Mouse (Mus musculus): ENCODE results near the gene Stard13. TPM values are rescaled to one million over a fixed set of nuclear protein-coding genes. Genes with fewer than 3 reads are reported as not detected.

Gene Stard13
- polyA plus RNA-seq, 1 experiment from 2014 or later: 10.9 TPM

DNA sequence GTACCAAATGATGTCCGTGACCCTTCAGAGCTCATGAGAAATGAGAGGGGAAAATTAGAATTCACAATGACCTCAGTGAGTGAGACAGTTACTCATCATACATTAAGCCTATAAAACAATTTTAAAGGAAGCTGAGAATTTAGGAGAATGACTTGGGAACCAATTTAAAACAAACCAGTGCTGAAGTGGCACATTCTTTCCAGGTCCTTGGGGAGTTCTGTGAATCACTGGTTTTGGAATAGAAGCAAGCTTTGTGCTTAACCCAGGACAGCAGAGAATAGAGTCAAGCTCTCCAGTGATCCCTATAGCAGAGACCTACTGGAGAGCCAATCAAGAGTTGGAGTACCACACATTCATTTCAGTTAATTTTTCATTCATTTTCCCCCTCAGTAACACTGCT is 59.9 kb downstream of the Stard13 start:
- 70% methylated on average over 1 of the region's 1 CpGs for WGBS
- peaks cover 23% of the 10 kb centered on the region for H3K4me1 ChIP-seq
- no peak for ATAC-seq (ENCODE audit: low FRiP score, low read depth)
- no peaks in the 10 kb centered on the region for H3K9me3 ChIP-seq
- 0 out of 2 replicates have a peak overlapping the region, but pooled peaks have one; percentile 15 for H3K4me2 ChIP-seq (replicated peaks)
- H3K4me3 ChIP-seq: no peak overlapping the region
- no peaks in the 10 kb centered on the region for H3K27me3 ChIP-seq
- H3K27ac ChIP-seq: peak overlapping the region; percentile 23; the same call in 1 of the 2 replicates
- no peaks in the 10 kb centered on the region for H3K36me3 ChIP-seq
- no peak overlapping the region for H3K9ac ChIP-seq

DNA sequence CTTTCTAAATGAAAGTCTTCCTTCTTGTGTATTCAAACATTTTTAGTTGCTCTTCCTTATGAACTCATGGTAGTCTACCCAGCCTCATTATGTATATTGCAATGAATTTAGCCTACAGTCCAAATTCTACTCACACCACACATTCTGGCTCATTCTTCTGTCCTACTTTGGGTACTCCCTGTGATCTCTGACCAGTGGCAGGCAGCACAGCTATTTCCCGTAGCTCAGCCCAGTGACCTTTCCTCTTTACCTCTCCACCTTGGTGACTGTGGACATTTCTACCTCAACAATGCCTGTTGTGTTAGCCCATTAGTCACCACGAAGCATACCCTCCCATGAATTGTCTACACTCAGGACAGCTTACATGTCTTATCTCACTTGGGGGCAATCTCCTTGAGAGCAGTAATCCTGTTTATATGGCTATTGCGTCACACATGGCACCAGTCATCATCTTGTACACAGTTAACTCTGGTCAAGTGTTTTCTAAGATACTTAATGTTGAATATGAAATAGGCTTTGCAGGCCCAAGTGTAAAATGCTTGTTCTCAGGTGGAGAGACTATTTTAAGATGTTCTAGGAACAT is 63.4 kb downstream of the Stard13 start:
- H3K4me3 ChIP-seq: no peak overlapping the region
- no peak overlapping the region for H3K4me2 ChIP-seq (replicated peaks)
- WGBS: 80% methylated on average over 3 of the region's 3 CpGs
- no peaks in the 10 kb centered on the region for H3K27me3 ChIP-seq
- no peaks in the 10 kb centered on the region for H3K9me3 ChIP-seq
- ATAC-seq (ENCODE audit: low FRiP score, low read depth): no peak
- no peaks in the 10 kb centered on the region for H3K36me3 ChIP-seq
- H3K9ac ChIP-seq: no peak overlapping the region
- no peak overlapping the region for H3K27ac ChIP-seq
- H3K4me1 ChIP-seq: peaks cover 46% of the 10 kb centered on the region

DNA sequence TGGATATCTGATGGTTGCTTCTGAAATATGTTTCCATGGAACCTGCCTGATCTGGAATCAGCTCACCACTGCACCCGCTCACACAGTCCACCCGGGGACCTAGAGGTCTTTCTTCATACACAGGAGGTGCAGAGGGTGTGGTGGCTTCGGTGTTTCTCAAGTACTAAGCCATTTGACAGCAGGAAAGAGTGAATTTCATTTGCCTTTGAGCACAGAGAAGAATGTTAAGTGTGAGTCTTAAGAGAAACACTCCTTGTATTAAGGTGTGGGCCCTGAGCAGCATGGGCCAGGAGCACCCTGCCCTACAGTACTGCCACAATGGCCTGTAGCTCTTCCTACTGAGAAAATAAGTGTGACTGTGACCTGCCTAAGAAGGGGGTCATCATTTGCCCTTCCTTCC is 65.4 kb downstream of the Stard13 start:
- no peaks in the 10 kb centered on the region for H3K27me3 ChIP-seq
- no peak overlapping the region for H3K4me3 ChIP-seq
- ATAC-seq (ENCODE audit: low FRiP score, low read depth): no peak
- 93% methylated on average over 3 of the region's 3 CpGs for WGBS
- H3K9me3 ChIP-seq: no peaks in the 10 kb centered on the region
- no peaks in the 10 kb centered on the region for H3K36me3 ChIP-seq
- no peak overlapping the region for H3K27ac ChIP-seq
- H3K9ac ChIP-seq: no peak overlapping the region
- no peak overlapping the region for H3K4me2 ChIP-seq (replicated peaks)
- peaks cover 43% of the 10 kb centered on the region for H3K4me1 ChIP-seq

DNA sequence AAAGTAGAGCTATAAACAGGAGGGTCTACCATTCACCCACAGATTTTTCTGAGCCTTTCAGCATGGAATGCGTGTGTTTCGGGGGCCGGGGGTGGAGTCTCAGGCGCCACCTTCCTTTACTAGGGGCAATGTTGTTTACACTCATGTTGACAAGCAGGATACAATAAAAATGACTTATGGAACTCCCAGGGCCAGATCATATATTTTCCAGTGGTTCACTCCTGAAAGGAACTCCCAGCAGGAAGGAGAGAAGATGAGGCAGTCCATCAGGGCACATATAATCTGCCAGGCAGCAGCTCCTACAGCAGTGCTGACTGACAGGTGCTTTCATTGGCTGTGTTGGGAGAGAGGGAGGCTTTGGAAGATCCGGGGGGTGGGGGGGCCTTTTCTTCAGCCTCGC is 66.0 kb downstream of the Stard13 start:
- Histone ChIP-seq H3K27ac (no peak overlapping the region), H3K36me3 (no peaks in the 10 kb centered on the region), H3K9ac (no peak overlapping the region), H3K9me3 (no peaks in the 10 kb centered on the region), H3K4me1 (peaks cover 43% of the 10 kb centered on the region), H3K4me3 (no peak overlapping the region), H3K4me2 (replicated peaks) (no peak overlapping the region), H3K27me3 (no peaks in the 10 kb centered on the region)
- no peak for ATAC-seq (ENCODE audit: low FRiP score, low read depth)
- WGBS: 54% methylated on average over 6 of the region's 6 CpGs

DNA sequence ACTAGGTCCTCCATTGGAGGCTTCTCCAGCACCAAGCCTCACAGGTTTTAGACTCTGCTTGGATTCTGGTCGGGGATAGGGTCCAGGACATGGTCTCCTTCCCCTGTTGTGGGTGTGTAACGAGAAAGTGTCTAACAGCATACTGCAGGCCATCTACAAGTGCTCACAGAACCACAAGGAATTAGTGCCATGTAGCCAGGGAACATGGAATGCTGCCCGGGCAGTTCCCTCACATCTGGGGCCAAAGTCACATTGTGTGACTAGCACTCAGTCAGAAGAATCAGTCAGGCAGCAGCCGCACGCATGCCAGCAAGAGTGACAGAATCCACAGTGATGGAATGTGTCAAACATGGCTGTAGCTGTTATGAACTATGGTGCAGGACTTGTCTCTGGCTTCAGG is 67.4 kb downstream of the Stard13 start:
- WGBS: 77% methylated on average over 5 of the region's 5 CpGs
- no peak for ATAC-seq (ENCODE audit: low FRiP score, low read depth)
- no peak overlapping the region for H3K27ac ChIP-seq

GRCm38 (mm10) chr5:151165381-151166016 is 68.1 kb downstream of the Stard13 start:
- 85% methylated on average over 6 of the region's 6 CpGs for WGBS

More for the DNA sequence above, 67.4 kb downstream of the Stard13 start:
- Histone ChIP-seq H3K9ac (no peak overlapping the region), H3K36me3 (no peaks in the 10 kb centered on the region), H3K4me2 (replicated peaks) (no peak overlapping the region), H3K4me1 (peaks cover 43% of the 10 kb centered on the region), H3K4me3 (no peak overlapping the region), H3K27me3 (no peaks in the 10 kb centered on the region), H3K9me3 (no peaks in the 10 kb centered on the region)

DNA sequence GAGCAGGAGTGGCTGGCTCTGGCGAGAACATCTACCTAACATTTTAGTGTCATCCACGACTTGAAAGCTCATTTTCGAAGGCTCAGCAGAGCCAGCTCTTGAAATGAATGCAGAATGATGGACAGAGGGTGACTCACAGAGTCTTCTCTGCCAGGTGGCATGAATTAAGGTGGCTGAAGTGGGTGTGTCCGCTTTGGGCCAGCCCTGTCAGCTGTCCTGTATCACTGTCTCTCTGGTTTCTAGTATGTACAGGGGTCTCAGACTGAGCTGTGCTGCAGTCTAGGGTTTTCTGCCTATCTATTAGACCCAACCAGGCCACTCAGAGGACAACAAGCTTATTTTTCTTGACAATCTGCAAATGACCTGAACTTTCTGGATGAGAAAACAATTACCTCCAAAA is 68.8 kb downstream of the Stard13 start:
- ATAC-seq (ENCODE audit: low FRiP score, low read depth): no peak
- H3K27ac ChIP-seq: no peak overlapping the region; the same call in 1 of the 2 replicates
- WGBS: 70% methylated on average over 4 of the region's 4 CpGs
- no peaks in the 10 kb centered on the region for H3K27me3 ChIP-seq
- no peaks in the 10 kb centered on the region for H3K9me3 ChIP-seq
- no peak overlapping the region for H3K4me2 ChIP-seq (replicated peaks)
- no peak overlapping the region for H3K4me3 ChIP-seq
- no peak overlapping the region for H3K9ac ChIP-seq
- peaks cover 43% of the 10 kb centered on the region for H3K4me1 ChIP-seq
- no peaks in the 10 kb centered on the region for H3K36me3 ChIP-seq

More at GRCm38 (mm10) chr5:151165381-151166016, 68.1 kb downstream of the Stard13 start:
- H3K27me3 ChIP-seq: no peaks in the 10 kb centered on the region
- ATAC-seq (ENCODE audit: low FRiP score, low read depth): no peak
- no peaks in the 10 kb centered on the region for H3K36me3 ChIP-seq
- H3K4me3 ChIP-seq: no peak overlapping the region
- no peak overlapping the region for H3K27ac ChIP-seq
- H3K4me2 ChIP-seq (replicated peaks): no peak overlapping the region
- H3K9ac ChIP-seq: no peak overlapping the region
- H3K9me3 ChIP-seq: no peaks in the 10 kb centered on the region
- peaks cover 43% of the 10 kb centered on the region for H3K4me1 ChIP-seq

DNA sequence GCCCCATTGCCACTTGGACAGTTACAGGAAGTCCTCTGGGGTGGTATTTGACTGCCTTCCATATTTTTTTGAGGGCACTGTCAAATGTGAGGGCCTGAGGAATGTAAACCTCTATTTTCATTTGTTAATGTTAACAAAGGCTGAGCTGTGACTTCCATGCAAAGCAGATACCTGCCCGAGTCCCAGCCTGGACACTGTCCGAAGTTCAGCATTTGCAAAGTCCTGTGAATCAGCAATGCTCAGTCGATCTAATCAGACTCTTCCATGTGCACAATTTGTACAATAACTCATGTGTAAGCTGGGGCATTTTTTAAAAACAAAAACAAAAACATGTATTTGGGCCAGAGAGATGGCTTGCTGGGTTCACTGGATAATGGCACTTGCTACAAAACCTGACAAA is 71.0 kb downstream of the Stard13 start:
- no peak for ATAC-seq (ENCODE audit: low FRiP score, low read depth)
- Histone ChIP-seq H3K4me1 (peaks cover 33% of the 10 kb centered on the region), H3K27ac (no peak overlapping the region), H3K27me3 (no peaks in the 10 kb centered on the region), H3K9me3 (no peaks in the 10 kb centered on the region), H3K4me3 (no peak overlapping the region), H3K9ac (no peak overlapping the region), H3K4me2 (replicated peaks) (no peak overlapping the region), H3K36me3 (no peaks in the 10 kb centered on the region)
- 91% methylated on average over 3 of the region's 3 CpGs for WGBS

GRCm38 (mm10) chr5:151155247-151155646 is 78.4 kb downstream of the Stard13 start:
- Histone ChIP-seq H3K4me3 (no peak overlapping the region), H3K27ac (no peak overlapping the region; the same call in 1 of the 2 replicates), H3K27me3 (no peaks in the 10 kb centered on the region), H3K36me3 (no peaks in the 10 kb centered on the region), H3K9ac (no peak overlapping the region), H3K4me1 (peaks cover 20% of the 10 kb centered on the region), H3K4me2 (replicated peaks) (no peak overlapping the region), H3K9me3 (no peaks in the 10 kb centered on the region)
- ATAC-seq (ENCODE audit: low FRiP score, low read depth): no peak
- 84% methylated on average over 1 of the region's 1 CpGs for WGBS

GRCm38 (mm10) chr5:151154780-151155179 is 78.9 kb downstream of the Stard13 start:
- H3K27me3 ChIP-seq: no peaks in the 10 kb centered on the region
- no peak overlapping the region; the same call in 1 of the 2 replicates for H3K27ac ChIP-seq
- no peak overlapping the region for H3K4me3 ChIP-seq
- no peaks in the 10 kb centered on the region for H3K36me3 ChIP-seq
- no peak overlapping the region for H3K9ac ChIP-seq
- 36% methylated on average over 3 of the region's 3 CpGs for WGBS
- peaks cover 22% of the 10 kb centered on the region for H3K4me1 ChIP-seq
- ATAC-seq (ENCODE audit: low FRiP score, low read depth): no peak
- no peaks in the 10 kb centered on the region for H3K9me3 ChIP-seq
- H3K4me2 ChIP-seq (replicated peaks): no peak overlapping the region

- no peaks in the 10 kb centered on the region for H3K36me3 ChIP-seq
- H3K27me3 ChIP-seq: no peaks in the 10 kb centered on the region
- H3K9me3 ChIP-seq: no peaks in the 10 kb centered on the region
- H3K4me2 ChIP-seq (replicated peaks): no peak overlapping the region
- WGBS: 54% methylated on average over 4 of the region's 4 CpGs
- no peak overlapping the region for H3K27ac ChIP-seq
- H3K4me1 ChIP-seq: peaks cover 29% of the 10 kb centered on the region
- no peak overlapping the region for H3K9ac ChIP-seq
- no peak overlapping the region for H3K4me3 ChIP-seq
- no peak for ATAC-seq (ENCODE audit: low FRiP score, low read depth)
Observed at GRCm38 (mm10) chr5:151154030-151154429, 79.6 kb downstream of the Stard13 start.

GRCm38 (mm10) chr5:151151549-151151948 is 82.1 kb downstream of the Stard13 start:
- no peak overlapping the region for H3K9ac ChIP-seq
- H3K4me3 ChIP-seq: no peak overlapping the region
- H3K27me3 ChIP-seq: no peaks in the 10 kb centered on the region
- peaks cover 30% of the 10 kb centered on the region for H3K4me1 ChIP-seq
- no peak for ATAC-seq (ENCODE audit: low FRiP score, low read depth)
- no peak overlapping the region for H3K27ac ChIP-seq
- 88% methylated on average over 9 of the region's 9 CpGs for WGBS
- no peaks in the 10 kb centered on the region for H3K36me3 ChIP-seq
- no peaks in the 10 kb centered on the region for H3K9me3 ChIP-seq
- no peak overlapping the region for H3K4me2 ChIP-seq (replicated peaks)

DNA sequence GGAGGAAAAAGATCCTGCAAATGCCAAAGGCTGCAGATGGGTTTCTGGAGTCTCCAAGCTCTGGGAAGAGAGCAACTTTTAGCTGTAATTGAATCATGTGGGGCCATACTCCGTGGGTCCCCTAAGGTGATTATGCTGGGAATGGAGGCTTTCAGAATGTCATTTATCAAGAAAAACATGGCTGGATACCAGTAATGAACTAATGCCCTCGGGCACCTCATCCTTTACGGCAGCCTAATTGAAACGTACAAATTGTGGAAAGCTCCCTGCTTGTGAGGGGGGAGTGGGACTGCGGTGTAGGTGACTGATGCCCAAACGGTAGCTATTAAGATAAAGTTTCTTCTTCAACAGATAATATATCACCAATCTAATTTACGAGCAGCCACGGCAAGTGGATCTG is 84.1 kb downstream of the Stard13 start:
- ATAC-seq (ENCODE audit: low FRiP score, low read depth): no peak
- 18% methylated on average over 8 of the region's 8 CpGs for WGBS

More for the DNA sequence above, 84.1 kb downstream of the Stard13 start:
- Histone ChIP-seq H3K4me2 (replicated peaks) (no peak overlapping the region), H3K4me1 (peaks cover 17% of the 10 kb centered on the region), H3K36me3 (no peaks in the 10 kb centered on the region), H3K27ac (no peak overlapping the region), H3K4me3 (no peak overlapping the region), H3K9ac (no peak overlapping the region), H3K27me3 (no peaks in the 10 kb centered on the region), H3K9me3 (no peaks in the 10 kb centered on the region)
